Mouse (Mus musculus): ENCODE measurements at regions not wholly inside any gene's neighbourhood (a gene's known extent, or its start where the extent isn't known, plus 50 kb on each side); places are given as distances from the start of the nearest gene placed in this dataset.
A peak's percentile ranks its signal among the peaks of the same experiment; 100 is the strongest.

DNA sequence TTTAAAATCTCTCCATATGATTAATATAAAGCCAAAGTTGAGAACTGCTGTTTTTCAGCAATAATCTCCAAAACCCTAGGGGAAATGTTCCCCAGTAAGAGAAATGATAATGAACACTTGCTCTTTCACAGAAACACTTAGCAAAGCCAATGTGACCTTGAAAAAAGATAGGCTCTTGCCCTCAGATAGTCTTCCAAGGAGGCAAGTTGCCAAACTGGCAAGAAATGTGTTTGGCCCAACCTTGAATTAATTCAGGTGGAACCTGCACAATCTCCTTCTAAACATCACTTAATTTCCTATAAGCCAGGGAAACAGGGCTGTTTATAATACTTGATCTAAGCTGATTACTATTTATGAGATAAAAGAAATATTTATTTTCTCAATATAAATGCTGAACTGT is 244.0 kb upstream of the Gnaz start:
- Histone ChIP-seq H3K9ac (ENCODE audit: low read length) (no peak overlapping the region), H3K4me3 (ENCODE audit: low read depth, low read length) (no peak overlapping the region), H3K27me3 (ENCODE audit: control insufficient read depth, insufficient read depth, low read length) (no peaks in the 10 kb centered on the region), H3K4me2 (no peak overlapping the region), H3K9me3 (ENCODE audit: control insufficient read depth, low read length) (no peaks in the 10 kb centered on the region), H3K4me1 (ENCODE audit: control insufficient read depth, insufficient read depth, low read length) (no peaks in the 10 kb centered on the region), H3K36me3 (ENCODE audit: control insufficient read depth, insufficient read depth, low read length) (no peaks in the 10 kb centered on the region), H3K27ac (ENCODE audit: low read depth, low read length) (no peak overlapping the region)
- DNase-seq (ENCODE audit: low spot score, missing footprints) (no peak), ATAC-seq (ENCODE audit: low FRiP score) (no peak)

DNA sequence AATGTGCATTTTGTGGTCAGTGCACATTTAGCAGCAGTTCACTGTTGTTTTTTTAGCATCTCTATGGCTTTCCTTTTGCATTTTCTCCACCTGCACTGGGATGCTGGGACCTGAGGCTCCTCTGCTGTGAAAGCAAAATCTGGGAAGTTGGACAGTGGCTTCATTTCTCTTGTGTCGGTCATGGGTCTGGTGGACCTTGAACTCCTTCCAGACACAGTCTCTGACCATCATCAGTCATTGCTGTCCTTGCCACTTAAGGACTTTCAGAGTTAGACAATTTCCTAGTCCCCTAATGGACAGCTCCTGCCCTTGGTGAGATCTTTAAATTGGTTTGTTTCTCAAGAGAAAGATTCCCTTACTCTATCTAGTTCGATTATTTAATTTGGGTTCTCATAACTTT is 217.5 kb upstream of the Gnaz start:
- Histone ChIP-seq H3K36me3 (ENCODE audit: control insufficient read depth, insufficient read depth, low read length) (no peaks in the 10 kb centered on the region), H3K9me3 (ENCODE audit: control insufficient read depth, low read length) (no peaks in the 10 kb centered on the region), H3K9ac (ENCODE audit: low read length) (no peak overlapping the region), H3K4me2 (no peak overlapping the region), H3K27ac (ENCODE audit: low read depth, low read length) (no peak overlapping the region), H3K4me1 (ENCODE audit: control insufficient read depth, insufficient read depth, low read length) (no peaks in the 10 kb centered on the region), H3K4me3 (ENCODE audit: low read depth, low read length) (no peak overlapping the region), H3K27me3 (ENCODE audit: control insufficient read depth, insufficient read depth, low read length) (no peaks in the 10 kb centered on the region)
- DNase-seq (ENCODE audit: low spot score, missing footprints), result no peak
- WGBS, result 90% methylated on average over 2 of the region's 2 CpGs
- ATAC-seq (ENCODE audit: low FRiP score), result no peak

- Histone ChIP-seq H3K4me1 (ENCODE audit: control insufficient read depth, insufficient read depth, low read length) (no peaks in the 10 kb centered on the region), H3K27me3 (ENCODE audit: control insufficient read depth, insufficient read depth, low read length) (no peaks in the 10 kb centered on the region), H3K36me3 (ENCODE audit: control insufficient read depth, insufficient read depth, low read length) (no peaks in the 10 kb centered on the region), H3K4me3 (ENCODE audit: low read depth, low read length) (no peak overlapping the region), H3K9me3 (ENCODE audit: control insufficient read depth, low read length) (no peaks in the 10 kb centered on the region), H3K4me2 (no peak overlapping the region), H3K27ac (ENCODE audit: low read depth, low read length) (no peak overlapping the region), H3K9ac (ENCODE audit: low read length) (no peak overlapping the region)
- ATAC-seq (ENCODE audit: low FRiP score), result no peak
- peak; percentile 62 for DNase-seq (ENCODE audit: low spot score, missing footprints)
These were observed 216.1 kb upstream of the Gnaz start for GRCm38 (mm10) chr10:74750879-74751278.

DNA sequence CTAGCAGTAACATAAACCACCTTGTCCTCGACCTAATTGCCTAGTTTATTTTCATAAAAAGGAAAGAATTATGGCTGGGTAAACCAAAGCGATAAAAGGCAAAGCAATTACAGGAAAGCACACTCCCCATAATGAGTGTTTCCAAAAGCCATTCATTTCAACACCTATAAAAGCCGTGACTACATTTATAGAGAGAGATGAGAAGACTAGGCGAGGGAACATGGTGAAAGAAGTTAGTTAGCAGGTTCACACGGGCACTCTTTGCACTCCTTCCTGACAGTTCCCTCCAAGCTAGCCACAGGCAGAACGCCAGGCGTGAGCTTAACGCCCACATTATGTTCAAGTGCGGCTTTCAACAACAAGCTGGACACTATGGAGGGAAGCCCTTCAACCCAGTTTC is 206.2 kb upstream of the Gnaz start:
- Histone ChIP-seq H3K36me3 (ENCODE audit: control insufficient read depth, insufficient read depth, low read length) (no peaks in the 10 kb centered on the region), H3K4me1 (ENCODE audit: control insufficient read depth, insufficient read depth, low read length) (no peaks in the 10 kb centered on the region), H3K27ac (ENCODE audit: low read depth, low read length) (no peak overlapping the region), H3K9me3 (ENCODE audit: control insufficient read depth, low read length) (no peaks in the 10 kb centered on the region), H3K4me3 (ENCODE audit: low read depth, low read length) (no peak overlapping the region), H3K9ac (ENCODE audit: low read length) (no peak overlapping the region), H3K27me3 (ENCODE audit: control insufficient read depth, insufficient read depth, low read length) (no peaks in the 10 kb centered on the region), H3K4me2 (no peak overlapping the region)
- WGBS, result 86% methylated on average over 9 of the region's 9 CpGs
- ATAC-seq (ENCODE audit: low FRiP score) (no peak), DNase-seq (ENCODE audit: low spot score, missing footprints) (no peak)

DNA sequence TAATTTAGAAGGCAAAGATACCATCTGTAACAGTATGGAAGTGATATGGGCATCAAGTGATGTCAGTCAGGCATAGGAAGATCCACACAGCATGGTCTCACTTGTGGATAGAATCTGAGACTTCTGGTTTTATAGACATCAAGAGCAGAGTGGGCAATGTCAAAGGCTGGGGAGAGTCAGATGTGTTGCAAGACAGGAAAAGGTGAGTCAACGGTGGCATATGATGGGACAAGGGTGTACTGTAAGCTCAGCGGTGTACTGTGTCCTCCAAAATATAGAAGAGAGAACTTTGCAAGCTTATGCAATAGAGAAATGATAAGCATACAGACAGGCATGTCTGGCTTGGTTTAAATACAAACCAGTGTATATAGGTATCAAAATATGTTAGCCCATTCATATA is 177.7 kb upstream of the Gnaz start:
- DNase-seq (ENCODE audit: low spot score, missing footprints) (no peak), ATAC-seq (ENCODE audit: low FRiP score) (no peak)
- Histone ChIP-seq H3K4me1 (ENCODE audit: control insufficient read depth, insufficient read depth, low read length) (no peaks in the 10 kb centered on the region), H3K27me3 (ENCODE audit: control insufficient read depth, insufficient read depth, low read length) (no peaks in the 10 kb centered on the region), H3K27ac (ENCODE audit: low read depth, low read length) (no peak overlapping the region), H3K9me3 (ENCODE audit: control insufficient read depth, low read length) (no peaks in the 10 kb centered on the region), H3K9ac (ENCODE audit: low read length) (no peak overlapping the region), H3K4me2 (no peak overlapping the region), H3K4me3 (ENCODE audit: low read depth, low read length) (no peak overlapping the region), H3K36me3 (ENCODE audit: control insufficient read depth, insufficient read depth, low read length) (no peaks in the 10 kb centered on the region)
- 93% methylated on average over 2 of the region's 2 CpGs for WGBS

DNA sequence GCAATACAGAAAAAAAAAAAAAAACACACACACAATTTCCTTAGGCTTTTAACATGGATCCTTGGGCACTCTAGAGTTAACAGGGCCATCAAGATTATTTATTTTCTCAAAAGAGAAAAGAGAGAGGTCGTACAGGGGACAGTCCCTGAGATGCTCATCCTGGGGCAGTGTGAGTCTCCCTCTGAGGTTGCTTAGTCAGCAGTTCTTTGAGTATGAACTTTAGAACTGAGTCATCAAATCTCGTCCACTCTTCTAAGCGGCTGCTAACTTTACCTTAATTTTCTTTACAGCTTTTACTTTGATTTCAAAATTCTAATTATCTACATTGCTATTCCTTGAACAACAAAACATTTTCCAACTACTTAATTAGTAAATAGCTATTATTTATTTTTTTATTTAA is 177.0 kb upstream of the Gnaz start:
- Histone ChIP-seq H3K4me1 (ENCODE audit: control insufficient read depth, insufficient read depth, low read length) (no peaks in the 10 kb centered on the region), H3K9ac (ENCODE audit: low read length) (no peak overlapping the region), H3K4me3 (ENCODE audit: low read depth, low read length) (no peak overlapping the region), H3K4me2 (no peak overlapping the region), H3K27ac (ENCODE audit: low read depth, low read length) (no peak overlapping the region), H3K9me3 (ENCODE audit: control insufficient read depth, low read length) (no peaks in the 10 kb centered on the region), H3K27me3 (ENCODE audit: control insufficient read depth, insufficient read depth, low read length) (no peaks in the 10 kb centered on the region), H3K36me3 (ENCODE audit: control insufficient read depth, insufficient read depth, low read length) (no peaks in the 10 kb centered on the region)
- ATAC-seq (ENCODE audit: low FRiP score) (no peak), DNase-seq (ENCODE audit: low spot score, missing footprints) (no peak)
- WGBS, result 75% methylated on average over 3 of the region's 3 CpGs

- DNase-seq (ENCODE audit: low spot score, missing footprints) (no peak), ATAC-seq (ENCODE audit: low FRiP score) (no peak)
- H3K9ac ChIP-seq (ENCODE audit: low read length), result no peak overlapping the region
- no peaks in the 10 kb centered on the region for H3K9me3 ChIP-seq (ENCODE audit: control insufficient read depth, low read length)
- no peak overlapping the region for H3K4me3 ChIP-seq (ENCODE audit: low read depth, low read length)
- no peak overlapping the region for H3K27ac ChIP-seq (ENCODE audit: low read depth, low read length)
- no peaks in the 10 kb centered on the region for H3K36me3 ChIP-seq (ENCODE audit: control insufficient read depth, insufficient read depth, low read length)
- H3K4me1 ChIP-seq (ENCODE audit: control insufficient read depth, insufficient read depth, low read length), result no peaks in the 10 kb centered on the region
- no peaks in the 10 kb centered on the region for H3K27me3 ChIP-seq (ENCODE audit: control insufficient read depth, insufficient read depth, low read length)
- H3K4me2 ChIP-seq, result no peak overlapping the region
These were observed 143.6 kb upstream of the Gnaz start for GRCm38 (mm10) chr10:74823395-74823794.

DNA sequence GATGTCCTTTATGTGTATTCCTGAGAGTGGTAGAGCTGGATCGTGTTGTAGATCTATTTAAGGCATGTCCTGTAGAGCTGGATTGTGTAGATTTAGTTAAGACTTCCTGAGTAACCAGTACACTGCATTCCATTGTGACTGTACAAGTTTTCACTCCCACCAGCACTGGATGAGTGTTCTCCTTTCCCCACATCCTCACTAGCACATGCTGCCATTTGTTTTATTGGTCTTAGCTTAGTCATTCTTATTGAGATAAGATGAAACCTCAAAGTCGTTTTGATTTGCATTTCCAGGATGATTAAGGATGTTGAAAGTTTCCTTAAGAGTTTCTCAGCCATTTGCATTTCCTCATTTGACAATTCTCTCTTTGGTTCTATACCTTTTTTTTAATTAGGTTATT is 132.6 kb upstream of the Gnaz start:
- ATAC-seq (ENCODE audit: low FRiP score), result no peak
- no peaks in the 10 kb centered on the region for H3K36me3 ChIP-seq (ENCODE audit: control insufficient read depth, insufficient read depth, low read length)

DNA sequence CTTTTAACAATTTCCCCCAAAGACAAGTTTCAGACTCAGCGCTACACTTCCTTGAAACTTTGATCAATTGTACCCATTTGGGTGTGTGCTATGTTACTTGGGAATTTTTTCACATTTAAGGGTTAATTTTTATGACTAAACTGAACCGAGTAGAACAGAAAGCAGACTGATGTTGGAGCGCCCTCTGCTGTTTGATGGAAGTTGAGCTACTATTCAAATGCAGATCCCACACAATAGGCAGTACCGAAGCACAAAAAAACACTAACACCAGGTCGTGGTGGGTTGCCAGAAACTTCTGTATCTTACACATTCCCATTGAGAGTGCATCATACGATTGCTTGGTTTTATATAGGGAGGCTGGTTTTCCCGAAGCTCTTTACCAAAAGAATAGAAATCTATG is 118.6 kb upstream of the Gnaz start:
- no peak overlapping the region for H3K4me3 ChIP-seq (ENCODE audit: low read depth, low read length)
- no peaks in the 10 kb centered on the region for H3K9me3 ChIP-seq (ENCODE audit: control insufficient read depth, low read length)
- no peaks in the 10 kb centered on the region for H3K4me1 ChIP-seq (ENCODE audit: control insufficient read depth, insufficient read depth, low read length)
- H3K4me2 ChIP-seq, result no peak overlapping the region; the same call in 1 of the 2 replicates
- H3K9ac ChIP-seq (ENCODE audit: low read length), result no peak overlapping the region
- ATAC-seq (ENCODE audit: low FRiP score) (peak; percentile 80), DNase-seq (ENCODE audit: low spot score, missing footprints) (peak; percentile 98)
- WGBS, result 8% methylated on average over 7 of the region's 7 CpGs
- no peaks in the 10 kb centered on the region for H3K36me3 ChIP-seq (ENCODE audit: control insufficient read depth, insufficient read depth, low read length)
- H3K27me3 ChIP-seq (ENCODE audit: control insufficient read depth, insufficient read depth, low read length), result no peaks in the 10 kb centered on the region
- H3K27ac ChIP-seq (ENCODE audit: low read depth, low read length), result no peak overlapping the region

More for the DNA sequence above, 132.6 kb upstream of the Gnaz start:
- Histone ChIP-seq H3K4me3 (ENCODE audit: low read depth, low read length) (no peak overlapping the region), H3K9me3 (ENCODE audit: control insufficient read depth, low read length) (no peaks in the 10 kb centered on the region), H3K27ac (ENCODE audit: low read depth, low read length) (no peak overlapping the region), H3K4me2 (no peak overlapping the region), H3K9ac (ENCODE audit: low read length) (no peak overlapping the region), H3K4me1 (ENCODE audit: control insufficient read depth, insufficient read depth, low read length) (no peaks in the 10 kb centered on the region), H3K27me3 (ENCODE audit: control insufficient read depth, insufficient read depth, low read length) (no peaks in the 10 kb centered on the region)
- no peak for DNase-seq (ENCODE audit: low spot score, missing footprints)
- WGBS, result 61% methylated on average over 2 of the region's 2 CpGs

- no peak overlapping the region for H3K4me3 ChIP-seq (ENCODE audit: low read depth, low read length)
- 65% methylated on average over 4 of the region's 4 CpGs for WGBS
- H3K4me1 ChIP-seq (ENCODE audit: control insufficient read depth, insufficient read depth, low read length), result no peaks in the 10 kb centered on the region
- H3K27ac ChIP-seq (ENCODE audit: low read depth, low read length), result no peak overlapping the region
- peak; percentile 48; the same call in 1 of the 2 replicates for ATAC-seq (ENCODE audit: low FRiP score)
- H3K9me3 ChIP-seq (ENCODE audit: control insufficient read depth, low read length), result no peaks in the 10 kb centered on the region
- H3K27me3 ChIP-seq (ENCODE audit: control insufficient read depth, insufficient read depth, low read length), result no peaks in the 10 kb centered on the region
- no peaks in the 10 kb centered on the region for H3K36me3 ChIP-seq (ENCODE audit: control insufficient read depth, insufficient read depth, low read length)
- H3K9ac ChIP-seq (ENCODE audit: low read length), result no peak overlapping the region
- H3K4me2 ChIP-seq, result no peak overlapping the region
- no peak for DNase-seq (ENCODE audit: low spot score, missing footprints)
These were observed 111.8 kb upstream of the Gnaz start for GRCm38 (mm10) chr10:74854991-74855664.

All from midbrain, embryonic 11.5 days (tissue).